Mouse (Mus musculus): ENCODE measurements around the gene Zfp426.
A peak's percentile ranks its signal among the peaks of the same experiment; 100 is the strongest.

The Zfp426 gene

DNA sequence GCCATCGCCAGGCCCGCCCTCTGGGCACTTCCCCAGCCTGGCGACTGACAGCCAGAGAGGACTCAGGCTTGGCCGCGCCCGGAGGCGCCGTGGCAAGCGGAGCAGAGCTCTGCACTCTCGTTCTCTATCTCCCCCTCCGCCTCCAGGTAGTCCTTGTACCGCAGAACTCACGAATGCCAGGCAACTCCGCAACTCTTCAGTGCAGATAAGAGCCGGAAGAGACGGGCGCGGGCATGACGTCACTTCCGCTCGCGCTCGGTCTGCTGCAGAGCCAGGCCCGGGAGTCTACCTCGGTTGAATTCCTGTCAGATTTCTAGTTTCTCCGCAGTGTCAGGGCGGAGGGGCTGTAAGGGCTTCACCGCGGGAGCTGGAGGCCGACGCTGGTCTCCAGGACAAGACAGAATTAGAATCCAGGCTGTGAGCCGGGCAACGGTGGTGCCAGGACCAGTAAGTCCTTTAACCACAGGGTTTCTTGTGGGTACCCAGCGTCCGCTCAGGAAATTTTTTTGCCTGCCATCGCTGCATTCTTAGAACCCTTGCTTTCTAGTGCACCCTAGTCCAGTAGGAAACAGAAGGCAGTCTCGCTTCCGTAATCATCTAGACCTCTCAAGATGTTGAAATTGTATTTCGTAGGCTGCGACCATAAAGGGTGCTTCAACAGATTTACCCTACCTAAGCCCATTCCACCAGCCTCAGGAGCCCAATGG lies at the start of gene Zfp426:
Gene Zfp426 (minus strand): TSS at position 220 of the 707 bp plus-strand sequence.
- DNase-seq (ENCODE audit: low read depth): peak; percentile 91

GRCm38 (mm10) chr9:20536598-20536997 lies 44.1 kb upstream of the Zfp426 start:
- DNase-seq (ENCODE audit: low read depth): no peak

DNA sequence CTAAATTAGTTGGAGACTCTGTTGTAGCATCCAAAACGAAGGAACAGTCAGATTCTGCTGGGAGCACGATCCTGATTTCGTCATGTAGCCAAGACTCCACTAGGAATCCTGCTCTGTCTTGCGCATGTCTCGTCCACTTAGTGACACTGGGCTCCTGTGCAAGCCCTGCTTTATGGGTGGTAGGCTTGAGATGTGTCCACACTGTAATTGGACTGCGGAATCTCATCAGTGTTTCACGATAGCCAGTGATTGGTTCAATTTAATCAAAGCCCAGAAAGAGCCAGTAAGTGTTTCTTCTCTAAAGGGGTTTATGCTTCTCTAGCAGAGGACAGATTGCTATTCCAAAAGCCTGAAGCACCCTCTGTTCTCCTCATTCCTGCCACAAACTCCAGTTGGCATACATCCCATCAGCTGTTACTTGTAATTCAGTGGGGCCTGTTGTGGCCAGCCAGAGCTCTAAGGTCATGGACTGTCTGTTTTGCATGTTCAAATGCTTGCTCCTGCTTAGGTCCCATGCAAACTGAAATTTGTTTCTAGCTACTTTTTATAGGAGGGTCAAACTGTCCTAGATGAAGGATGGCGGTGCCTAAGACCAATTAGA lies 41.9 kb upstream of the Zfp426 start:
- DNase-seq (ENCODE audit: low read depth): peak; percentile 17

DNA sequence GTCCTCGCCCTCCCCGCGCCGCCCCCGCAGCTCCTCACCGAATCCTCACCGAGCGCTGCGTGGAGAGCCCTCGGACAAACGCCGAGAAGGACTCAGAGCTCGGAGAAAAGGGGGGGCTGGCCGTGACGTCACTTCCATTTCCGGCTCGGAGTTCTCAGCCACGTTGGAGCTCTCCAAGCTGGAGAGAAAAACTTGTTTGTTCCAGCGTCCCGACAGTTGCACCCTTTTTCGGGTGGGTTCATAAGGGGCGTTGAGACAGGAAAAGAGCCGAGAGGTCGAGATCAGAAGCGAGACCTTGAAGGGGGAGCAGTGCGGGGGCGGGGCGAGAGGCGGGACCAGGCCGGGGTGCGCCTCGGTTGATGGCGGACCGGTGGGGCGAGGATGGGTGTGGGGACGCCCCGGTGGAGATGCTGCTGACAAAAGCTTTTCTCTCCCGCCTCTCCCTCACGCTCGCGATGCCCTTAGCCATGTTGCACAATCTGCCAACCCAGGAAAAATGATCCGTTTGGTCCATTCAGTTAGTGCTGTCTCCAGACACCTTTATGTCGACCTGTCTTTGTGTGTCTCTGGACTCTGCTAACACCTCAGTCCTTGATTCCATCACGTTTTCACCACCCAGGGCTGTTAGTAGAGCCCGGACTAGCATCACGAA lies 28.9 kb upstream of the Zfp426 start, which contains the start of gene Zfp266:
Gene Zfp266 (minus strand): TSS at position 112 of the 652 bp plus-strand sequence.
- DNase-seq (ENCODE audit: low read depth): peak; percentile 92

DNA sequence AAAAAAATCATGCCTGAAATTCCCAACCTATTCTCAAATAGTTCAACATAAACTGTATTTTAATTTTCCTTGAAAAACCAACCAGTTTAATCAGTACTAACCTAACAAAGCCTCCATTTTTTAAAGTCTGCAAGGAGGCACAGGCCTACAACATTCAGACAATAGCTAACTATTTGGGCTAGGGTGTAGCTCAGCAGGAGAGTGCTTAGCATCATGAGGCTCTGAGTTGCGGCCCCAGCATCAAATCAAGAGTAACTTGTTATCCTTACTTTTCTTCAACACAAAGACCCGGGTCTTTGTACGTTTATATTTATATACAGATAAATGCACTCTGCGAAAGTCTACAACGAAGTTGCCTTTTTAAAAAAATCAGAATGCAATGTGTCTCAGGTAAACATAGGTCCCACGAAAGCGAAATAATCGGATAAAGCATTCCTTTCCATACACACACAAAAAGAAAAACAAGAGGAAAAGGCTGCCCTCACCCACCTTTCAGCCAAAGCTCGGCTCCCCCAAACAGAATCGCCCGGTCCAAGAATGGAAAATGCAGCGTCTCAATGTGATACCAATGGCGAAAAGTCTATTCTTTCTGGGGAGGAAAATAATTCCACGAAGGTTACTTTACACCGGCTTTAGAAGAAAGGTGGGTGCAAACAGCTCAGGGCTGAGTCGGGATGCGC lies 28.1 kb upstream of the Zfp426 start:
- DNase-seq (ENCODE audit: low read depth): peak; percentile 46

- peak; percentile 4 for DNase-seq (ENCODE audit: low read depth)
Observed at GRCm38 (mm10) chr9:20519949-20520348, 27.4 kb upstream of the Zfp426 start.

DNA sequence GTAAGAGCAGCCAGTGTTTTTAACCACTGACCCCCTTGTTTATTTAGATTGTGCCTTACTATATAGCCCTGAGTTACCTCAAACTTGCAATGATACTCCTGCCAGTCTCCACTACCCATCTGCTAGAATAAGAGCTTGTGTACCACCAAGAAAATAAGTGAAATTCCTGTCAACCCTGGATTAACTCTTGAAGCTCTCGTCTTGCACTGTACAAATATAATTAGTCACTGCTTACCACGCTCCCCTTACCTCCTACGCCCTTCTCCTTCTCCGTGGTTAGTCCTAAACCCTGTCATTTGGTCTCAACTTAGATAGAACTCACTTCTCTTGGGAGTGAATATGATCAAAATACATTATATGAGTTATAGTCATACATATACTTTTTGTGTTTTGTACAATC lies 26.2 kb upstream of the Zfp426 start:
- DNase-seq (ENCODE audit: low read depth): no peak

GRCm38 (mm10) chr9:20517727-20518126 lies 25.2 kb upstream of the Zfp426 start:
- no peak for DNase-seq (ENCODE audit: low read depth)

GRCm38 (mm10) chr9:20514016-20514415 lies 21.5 kb upstream of the Zfp426 start:
- DNase-seq (ENCODE audit: low read depth): peak; percentile 15

- no peak for DNase-seq (ENCODE audit: low read depth)
Observed at GRCm38 (mm10) chr9:20512714-20513113, 20.2 kb upstream of the Zfp426 start.

GRCm38 (mm10) chr9:20511645-20512044 lies 19.1 kb upstream of the Zfp426 start:
- no peak for DNase-seq (ENCODE audit: low read depth)

GRCm38 (mm10) chr9:20510346-20510745 lies 17.8 kb upstream of the Zfp426 start:
- DNase-seq (ENCODE audit: low read depth): no peak

DNA sequence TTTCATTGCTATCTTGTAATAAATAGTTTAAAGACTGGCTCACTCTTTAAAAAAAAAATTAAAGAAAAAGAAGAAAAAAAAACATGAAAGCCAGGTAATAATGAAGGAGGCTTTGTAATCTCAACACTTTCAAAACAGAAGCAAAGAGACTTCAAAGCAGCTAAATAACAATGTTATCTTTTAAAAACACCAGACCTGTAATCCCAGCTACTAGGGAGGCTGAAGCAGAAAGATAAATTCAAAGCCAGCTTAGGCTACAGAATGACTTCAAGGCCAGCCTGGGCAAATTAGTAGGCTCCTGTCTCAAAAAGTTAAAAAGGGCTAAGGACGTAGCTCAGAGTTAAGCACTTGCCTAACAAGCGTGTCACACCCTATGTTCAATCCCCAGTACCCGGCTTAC lies 17.1 kb upstream of the Zfp426 start:
- no peak for DNase-seq (ENCODE audit: low read depth)

- DNase-seq (ENCODE audit: low read depth): no peak
Observed at GRCm38 (mm10) chr9:20504801-20505200, 12.3 kb upstream of the Zfp426 start.

DNA sequence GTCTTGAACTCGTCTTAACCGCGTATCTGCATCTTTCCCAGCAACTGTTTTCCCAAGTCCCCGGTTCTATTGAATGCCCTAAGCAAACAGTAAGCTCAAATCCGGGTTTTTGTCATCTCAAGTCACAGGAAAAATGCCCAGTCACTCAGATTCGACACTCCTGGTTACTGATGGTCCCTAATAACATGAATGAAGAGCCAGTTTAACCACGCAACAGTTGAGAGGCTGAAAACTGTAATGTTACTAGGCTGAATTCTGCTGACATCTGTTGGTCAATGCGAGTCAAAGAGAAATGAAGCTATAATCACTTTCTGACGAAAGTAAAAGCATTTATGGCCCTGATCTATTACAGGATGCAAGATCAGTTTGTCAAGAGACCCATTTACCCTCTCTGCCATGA lies 735 bp upstream of the Zfp426 start:
- DNase-seq (ENCODE audit: low read depth): peak; percentile 61

DNA sequence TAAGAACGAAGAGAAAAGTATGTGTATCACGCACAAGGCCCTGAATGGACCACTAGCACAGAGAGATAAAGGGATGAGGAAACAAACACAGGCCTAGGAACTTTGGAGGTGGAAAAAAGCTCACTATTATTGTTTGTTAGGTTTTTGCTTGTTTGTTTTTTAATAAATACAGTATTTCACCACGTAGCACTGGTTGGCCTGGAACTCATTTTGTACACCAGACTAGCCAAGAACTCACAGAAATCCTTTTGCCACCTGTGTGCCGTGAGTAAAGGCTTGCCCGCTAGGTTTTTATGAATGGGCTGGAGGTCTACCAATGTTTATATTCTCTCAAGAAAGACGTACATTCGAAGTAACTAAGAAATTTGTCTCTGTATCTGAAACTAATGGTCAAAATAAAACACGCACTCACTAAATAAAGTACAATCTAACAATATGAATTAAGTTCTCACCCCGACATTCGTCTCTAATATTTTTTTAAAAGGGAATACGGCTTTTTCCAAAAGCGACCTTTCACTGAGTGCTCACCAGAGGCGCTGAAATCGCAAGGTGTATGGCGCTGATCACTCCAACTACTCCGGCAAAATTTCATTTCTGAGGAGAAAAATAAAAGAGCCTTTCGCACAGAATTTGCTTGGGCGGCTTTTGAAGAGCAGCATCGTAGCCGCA lies 554 bp downstream of the Zfp426 start:
- no peak for DNase-seq (ENCODE audit: low read depth)

DNA sequence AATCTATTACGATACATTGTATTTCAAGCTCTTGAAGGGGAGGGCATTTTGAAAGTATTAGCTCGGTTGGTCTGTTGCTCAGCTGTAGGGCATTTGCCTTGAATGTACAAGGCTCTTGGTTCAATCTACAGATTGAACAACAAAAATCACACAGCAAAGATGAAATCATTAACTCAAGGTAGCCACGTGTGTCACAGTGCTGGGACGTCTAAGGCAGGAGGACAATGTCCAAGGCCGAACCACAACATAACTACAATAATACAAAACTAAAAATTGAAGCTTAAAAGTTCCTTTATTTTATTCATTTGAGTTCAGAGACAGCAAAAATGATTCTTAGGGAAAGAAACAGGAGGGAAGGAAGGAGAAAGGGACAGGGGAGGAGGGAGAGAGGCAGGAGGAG lies 3.0 kb downstream of the Zfp426 start:
- DNase-seq (ENCODE audit: low read depth): no peak

DNA sequence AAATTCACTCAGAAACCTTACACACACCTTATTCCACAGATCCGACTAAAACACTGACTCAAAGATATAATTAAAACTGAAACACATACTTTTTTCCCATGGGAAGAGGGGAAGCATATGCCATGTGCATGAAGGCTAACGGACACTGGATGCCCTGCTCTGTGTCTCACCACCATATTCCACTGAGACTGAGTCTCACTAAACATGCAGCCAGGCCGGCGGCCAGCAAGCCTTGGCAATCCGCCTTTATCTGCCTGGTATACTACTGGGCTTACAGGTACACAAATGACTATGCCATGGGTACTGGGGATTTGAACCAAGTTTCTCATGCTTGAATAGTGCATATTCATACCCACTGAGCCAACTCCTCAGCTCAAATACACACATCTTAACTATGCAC lies 13.2 kb downstream of the Zfp426 start:
- no peak for DNase-seq (ENCODE audit: low read depth)

- DNase-seq (ENCODE audit: low read depth): no peak
Observed at GRCm38 (mm10) chr9:20476632-20477031, 15.9 kb downstream of the Zfp426 start.

- peak; percentile 85 for DNase-seq (ENCODE audit: low read depth)
Observed at GRCm38 (mm10) chr9:20466761-20467442, 25.6 kb downstream of the Zfp426 start.

Data from NIH3T3 (cell line).